Mouse (Mus musculus) megakaryocyte-erythroid progenitor cell, adult 5-6 weeks (primary cell): Measurements from ENCODE around the gene Srp14. TPM values are rescaled to one million over a fixed set of nuclear protein-coding genes. Genes with fewer than 3 reads are reported as not detected.

ENCODE experiments used
- ATAC-seq: replicated peaks from 2 replicates; pipeline ENCODE4 v1.8.0; 2016; ENCODE audit warnings: mild to moderate bottlenecking, inconsistent platforms; ENCODE audit not compliant: severe bottlenecking, poor library complexity, low FRiP score, low TSS enrichment
- total RNA-seq, 2 experiments: library from RNA; stranded (forward) in 1 of 2; stranded (reverse) in 1 of 2; fragments of 200-1000, 215-1000 nt in 1 of 2; fragments of >200 nt in 1 of 2; fragmentation: Nextera tagmentation in 1 of 2; gene quantifications; 2 replicates each; pipeline ENCODE4 v1.2.3; 2014 to 2017

The Srp14 gene
- total RNA-seq (2014; fragmentation: Nextera tagmentation) (137 and 155 TPM in 2 replicates), total RNA-seq (2017) (129 and 225 TPM in 2 replicates)

DNA sequence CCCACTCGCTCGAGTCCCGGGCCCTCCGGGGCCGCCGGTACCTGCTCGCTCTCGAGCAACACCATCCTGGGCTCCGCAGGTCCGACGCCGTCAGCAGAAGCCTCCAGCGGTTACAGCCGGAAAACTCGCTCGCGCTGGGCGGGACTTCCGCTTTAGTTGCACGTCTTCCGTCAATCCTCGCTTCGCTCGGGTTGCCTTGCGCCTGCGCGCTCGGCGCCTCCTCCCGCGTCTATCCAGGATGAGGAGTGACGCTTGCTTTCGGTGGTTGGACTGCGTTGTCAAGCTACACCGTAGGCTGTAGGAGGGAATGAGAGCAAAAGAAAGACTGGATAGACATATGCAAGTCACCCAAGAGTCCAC, at the start of gene Srp14:
Gene Srp14 (minus strand): TSS at position 162 of the 360 bp plus-strand sequence.
- peak; percentile 97 for ATAC-seq

DNA sequence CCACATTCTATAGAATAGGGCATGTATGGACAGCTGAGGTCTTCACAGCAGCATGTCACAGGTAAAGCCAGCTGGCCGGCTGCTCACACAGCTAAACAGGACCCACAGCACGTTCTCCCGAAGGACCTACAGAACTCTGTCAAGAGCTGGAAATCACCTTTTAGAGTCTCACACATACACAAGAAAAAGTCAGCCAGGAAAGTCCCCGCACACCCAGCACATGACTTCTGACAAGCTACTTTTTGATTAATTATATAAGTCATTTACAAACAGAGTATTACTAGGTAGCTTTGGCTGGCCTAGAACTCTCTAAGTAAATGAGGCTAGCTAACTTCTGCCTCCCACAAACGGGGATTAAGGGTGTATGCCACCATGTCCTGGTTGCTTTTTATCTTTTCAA, 47.0 kb upstream of the Srp14 start:
- ATAC-seq: no peak

DNA sequence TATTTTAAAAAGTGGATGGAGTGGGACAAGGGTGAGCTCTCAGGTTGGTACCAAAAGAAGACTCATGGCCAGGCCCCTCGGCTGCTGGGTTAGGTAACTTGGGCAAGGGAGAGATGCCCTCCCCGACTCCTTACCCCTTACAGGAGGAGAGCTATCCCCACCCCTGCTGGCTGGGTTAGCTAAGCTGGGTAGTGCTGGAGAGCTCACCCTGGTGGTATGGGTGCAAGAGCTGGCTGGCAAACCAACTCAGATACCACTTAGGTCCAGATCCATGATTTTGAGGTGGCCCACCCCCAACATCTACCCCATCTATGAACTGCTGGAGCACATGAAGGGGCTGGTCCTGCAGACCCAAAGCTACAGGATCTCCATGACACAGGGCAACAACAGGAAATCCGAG, 45.3 kb upstream of the Srp14 start:
- no peak for ATAC-seq

DNA sequence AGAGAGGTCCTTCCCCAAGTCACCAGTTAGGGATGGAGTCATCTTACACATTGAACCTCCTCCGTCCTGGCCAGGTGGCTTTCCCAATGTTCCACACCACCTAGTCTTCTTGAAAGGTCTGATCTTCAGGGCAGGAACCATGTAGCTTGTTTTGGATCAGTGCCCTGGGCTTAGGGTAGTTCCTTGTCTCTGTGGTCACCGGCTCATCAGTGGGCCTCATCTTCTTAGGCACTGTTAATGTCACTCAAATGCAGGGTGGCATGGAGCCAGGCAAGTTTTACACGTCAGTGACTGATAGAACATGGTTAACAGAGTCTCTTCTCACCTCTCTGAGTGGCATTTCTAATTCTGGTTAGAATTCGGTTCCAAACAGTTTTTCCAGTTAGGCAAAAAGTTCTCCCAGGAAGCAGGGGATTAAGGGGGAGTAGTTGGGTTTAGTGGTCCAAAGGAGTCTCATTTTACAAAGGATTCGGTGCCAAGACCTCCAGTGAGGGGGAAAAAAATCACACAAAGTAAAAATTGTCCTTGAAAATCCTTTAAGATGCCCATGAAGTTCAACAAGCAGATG, 43.7 kb upstream of the Srp14 start:
- 0 out of 2 replicates have a peak, but pooled peaks have one; percentile 40 for ATAC-seq

DNA sequence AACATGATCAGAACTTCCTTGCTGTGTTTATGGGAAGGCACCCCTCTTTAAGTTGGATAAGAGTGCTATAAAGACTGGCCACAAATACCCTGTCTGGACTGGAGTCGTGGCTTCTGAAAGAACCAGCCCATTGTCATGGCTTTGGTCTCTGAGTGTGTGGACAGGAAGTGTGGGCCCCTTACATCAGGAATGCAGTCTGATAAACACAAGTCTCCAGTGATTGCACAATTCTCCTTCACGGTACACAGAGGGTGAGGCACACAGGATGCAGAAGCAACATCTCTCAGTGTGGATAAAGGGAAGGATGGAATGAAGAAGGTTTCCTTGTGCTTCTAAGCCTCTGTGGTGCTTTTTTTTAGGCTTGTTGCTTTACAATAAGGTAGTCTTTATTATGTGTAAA, 42.8 kb upstream of the Srp14 start:
- ATAC-seq: no peak

DNA sequence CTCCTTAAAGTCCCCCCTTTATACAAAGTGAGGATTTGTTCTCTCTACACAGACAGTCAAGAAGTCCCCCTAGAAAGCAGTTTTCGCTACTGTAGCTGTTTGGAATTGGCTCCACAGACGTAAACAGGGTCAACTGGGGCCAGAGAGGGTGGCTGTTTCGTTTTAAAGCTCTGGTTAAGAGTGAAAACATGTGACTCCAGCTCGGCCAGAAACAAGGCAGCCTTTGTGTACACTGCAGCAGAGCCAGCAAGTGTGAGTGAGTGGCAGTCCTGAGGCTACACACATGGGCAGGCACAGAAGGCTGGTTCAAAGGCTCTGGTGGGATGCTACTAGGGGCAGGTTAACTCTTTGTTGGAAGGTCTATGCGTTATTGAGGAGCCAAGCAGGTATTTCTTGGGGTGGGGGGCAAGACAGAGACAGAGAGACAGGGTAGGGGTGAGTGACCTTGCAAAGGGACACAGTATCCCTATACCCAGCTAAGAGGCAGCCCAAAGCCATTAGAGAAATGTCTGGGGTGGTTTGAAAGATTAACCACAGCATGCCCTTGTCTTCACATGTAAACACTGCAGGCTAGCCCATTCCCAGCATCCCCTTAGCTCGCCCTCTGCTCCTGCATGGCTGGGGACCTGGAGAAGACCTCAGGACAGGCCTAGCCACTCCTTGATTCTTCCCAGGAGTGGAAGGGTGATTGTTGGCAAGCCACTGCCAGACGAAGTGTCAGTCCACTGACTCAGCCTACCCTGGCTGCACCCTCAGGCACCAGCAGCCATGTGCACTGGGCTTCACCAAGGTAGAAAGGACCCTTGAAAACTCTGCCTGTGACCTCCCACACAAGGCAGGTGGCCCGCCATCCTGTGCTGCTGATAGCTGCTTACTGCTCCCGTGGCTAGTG, 40.8 kb upstream of the Srp14 start:
- ATAC-seq: 0 out of 2 replicates have a peak, but pooled peaks have one; percentile 25

DNA sequence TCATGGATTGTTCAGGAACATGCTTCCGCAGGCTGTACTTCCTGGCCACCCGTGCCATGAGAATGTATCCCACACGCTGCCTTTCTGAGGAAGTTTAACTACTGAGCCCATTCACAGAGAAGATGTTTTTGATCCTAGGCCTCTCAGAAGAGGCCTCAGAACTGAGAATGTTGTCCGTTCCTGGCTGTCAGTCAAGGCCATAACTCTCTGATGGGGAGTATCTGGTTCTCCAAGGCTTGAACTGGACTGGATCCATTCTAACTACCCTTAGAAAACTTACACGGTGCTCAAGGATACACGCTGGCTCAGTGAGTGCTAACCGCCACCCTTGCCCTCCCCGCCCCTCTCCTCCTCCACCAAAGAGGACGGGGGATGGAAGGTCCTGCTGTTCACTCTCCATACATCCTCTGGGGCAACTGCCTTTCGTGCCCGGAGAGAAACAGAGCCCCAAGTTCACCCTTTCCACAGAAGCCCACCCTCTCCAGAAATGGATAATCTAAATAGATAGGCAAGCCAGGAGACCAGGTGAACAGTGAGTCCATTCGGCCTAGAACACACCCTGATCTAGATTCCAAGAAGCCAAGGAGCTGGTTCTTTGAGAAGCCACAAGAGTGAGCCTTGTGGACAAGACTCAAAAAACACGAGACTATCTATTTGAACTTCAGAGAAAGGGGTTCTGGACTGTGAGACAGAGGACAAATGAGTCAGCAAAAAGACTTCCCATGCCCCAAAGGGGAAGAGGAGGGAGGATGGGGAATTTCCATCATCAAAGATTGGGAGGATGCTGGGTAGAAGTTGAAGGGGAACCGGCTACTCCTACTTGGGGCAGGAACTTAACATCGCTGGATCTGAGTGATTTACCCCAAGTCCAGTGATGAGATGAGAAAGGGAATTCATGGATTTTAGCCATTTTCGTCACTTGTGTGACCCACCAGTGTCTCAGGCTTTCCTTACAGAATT, 33.2 kb upstream of the Srp14 start:
- ATAC-seq: no peak

DNA sequence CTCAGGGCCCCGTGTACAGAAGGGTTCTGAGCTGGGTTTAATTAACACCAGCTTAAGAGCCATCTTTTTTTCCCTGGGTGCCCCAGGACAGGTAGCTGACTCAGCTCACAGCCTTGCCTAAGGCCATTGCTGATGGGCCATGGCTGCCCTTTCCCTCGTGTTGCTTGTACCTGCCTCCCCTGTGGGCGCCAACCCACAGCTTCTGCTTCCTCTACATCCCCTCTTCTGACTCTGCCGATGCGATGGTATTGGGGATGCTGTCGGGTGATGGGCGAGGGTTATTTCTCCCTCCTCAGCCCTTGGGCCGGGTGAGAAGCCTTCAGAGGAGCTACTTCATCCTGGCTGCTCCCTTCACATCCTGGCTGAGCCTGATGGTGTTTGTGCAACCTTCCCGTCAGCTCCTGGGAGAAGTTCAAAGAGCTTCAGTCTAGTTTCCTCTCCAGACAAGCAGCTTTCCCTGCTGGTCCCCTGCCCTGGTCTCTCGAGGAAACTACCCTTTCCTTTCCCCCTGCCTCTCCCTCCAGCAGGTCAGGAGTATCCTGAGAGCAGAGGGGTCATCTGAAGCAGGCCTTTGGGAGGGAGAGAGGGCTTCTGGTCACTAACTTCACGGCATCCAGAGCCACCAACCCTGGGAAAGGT, 32.4 kb upstream of the Srp14 start:
- no peak for ATAC-seq

DNA sequence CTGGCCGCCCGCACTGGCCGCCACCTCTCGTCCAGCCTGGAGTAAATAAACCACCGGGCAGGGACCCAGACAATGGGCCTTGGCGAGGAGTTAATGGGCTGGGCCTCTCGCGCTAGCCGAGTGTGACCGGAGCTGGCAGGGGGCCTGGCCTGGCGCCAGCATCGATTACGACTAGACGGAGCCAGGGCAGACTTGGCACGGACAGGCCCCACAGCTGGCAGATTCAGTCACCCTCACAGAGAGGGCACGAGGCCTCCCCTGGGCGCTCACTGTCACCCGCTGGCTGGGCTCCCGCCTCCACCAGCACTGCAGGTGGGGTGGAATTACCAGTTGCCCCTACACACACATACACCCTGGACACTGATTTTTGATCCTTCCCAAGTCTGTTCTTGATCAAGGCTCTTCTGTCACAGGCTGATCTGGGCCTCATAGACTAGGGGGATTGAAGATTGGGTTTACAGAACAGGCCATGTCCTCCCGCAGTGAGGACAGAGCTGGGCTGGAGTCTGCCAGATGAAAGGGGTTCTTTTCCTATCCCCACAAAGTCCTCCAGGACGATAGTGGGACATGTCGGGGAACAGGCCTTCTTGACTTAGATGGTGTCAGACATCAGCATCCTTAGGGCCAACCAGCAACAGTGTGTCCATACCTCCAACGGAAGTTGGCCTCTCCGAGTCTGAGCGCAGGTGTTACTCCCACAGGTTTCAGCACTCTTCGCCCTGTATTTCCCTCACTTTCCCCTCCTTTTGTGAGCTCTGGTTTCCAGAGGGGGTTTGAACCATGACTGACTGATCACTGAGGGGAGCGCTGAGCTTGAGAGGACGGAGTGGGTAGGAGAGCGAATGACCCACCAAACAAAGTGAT, 31.2 kb upstream of the Srp14 start:
- ATAC-seq: 0 out of 2 replicates have a peak, but pooled peaks have one; percentile 16

DNA sequence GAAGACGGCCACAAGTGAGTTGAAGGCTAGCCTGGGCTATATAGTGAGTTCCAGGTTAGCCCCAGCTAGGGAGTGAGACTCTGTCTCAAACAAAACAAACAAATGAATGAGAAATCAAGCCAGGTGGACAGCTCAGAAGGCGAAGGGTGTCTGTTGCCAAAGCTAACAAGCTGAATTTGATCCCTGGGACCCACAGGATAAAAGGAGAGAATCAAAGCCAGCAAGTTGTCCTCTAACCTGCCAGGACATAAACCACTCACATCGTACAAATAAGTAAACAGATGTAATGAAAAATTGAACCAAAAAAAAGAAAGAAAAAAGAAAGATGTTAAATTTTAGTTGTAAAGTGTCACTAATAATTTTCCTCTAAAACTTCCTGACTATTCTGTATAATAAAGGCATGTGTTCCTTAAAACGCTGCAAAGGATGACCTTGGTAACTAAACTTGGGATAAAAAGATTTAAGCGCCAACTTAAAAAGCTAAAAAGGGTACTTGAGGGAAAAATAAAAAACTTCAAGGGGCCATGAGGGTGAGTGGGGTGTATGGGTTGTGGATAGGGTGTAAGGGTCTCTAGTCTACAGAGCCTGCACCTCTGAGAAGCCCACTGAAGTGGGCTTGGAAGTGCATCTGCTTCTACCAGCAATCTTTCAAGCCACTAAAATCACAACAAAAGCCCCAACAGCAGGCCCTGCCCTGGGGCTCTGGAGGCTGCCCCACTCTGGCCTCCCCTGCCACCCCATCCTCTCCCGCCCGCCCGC, 30.4 kb upstream of the Srp14 start:
- no peak for ATAC-seq

DNA sequence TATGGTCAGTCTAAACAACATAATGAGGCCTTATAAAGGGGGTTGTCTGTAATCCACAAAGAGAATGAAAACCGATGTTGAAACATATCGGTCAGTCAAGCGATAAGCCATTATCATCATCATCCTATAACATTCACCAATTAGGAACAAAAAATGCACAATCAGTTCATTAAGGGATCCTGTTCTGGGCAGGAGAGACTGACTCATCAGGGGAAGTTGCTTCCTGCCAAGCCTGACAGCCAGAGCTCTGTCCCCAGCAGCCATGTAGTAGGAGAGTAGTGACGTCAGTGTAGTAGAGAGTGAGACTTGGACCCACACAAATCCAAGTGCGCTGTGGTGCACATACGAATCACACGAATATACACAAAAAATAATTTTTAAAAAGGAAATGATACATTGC, 27.6 kb upstream of the Srp14 start:
- no peak for ATAC-seq

DNA sequence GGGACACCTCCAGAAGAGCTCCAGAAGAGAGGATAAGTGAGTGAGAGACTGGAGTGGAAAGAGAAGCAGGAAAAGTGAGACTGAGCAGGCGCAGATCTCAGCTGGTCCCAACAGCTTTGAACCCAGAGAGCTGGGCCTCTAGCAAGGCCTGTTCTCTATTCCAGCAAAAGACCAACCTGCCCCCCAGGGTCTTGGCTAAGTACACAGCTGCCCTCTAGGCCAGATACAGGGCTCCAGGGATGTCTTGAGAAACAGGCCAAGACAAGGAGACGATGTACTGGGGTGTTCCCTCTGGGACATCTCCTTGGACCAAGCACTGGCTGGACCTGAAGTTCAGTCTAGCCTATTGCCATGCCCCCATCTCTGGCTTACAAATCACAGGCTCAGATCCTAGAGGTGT, 20.7 kb upstream of the Srp14 start:
- no peak for ATAC-seq

DNA sequence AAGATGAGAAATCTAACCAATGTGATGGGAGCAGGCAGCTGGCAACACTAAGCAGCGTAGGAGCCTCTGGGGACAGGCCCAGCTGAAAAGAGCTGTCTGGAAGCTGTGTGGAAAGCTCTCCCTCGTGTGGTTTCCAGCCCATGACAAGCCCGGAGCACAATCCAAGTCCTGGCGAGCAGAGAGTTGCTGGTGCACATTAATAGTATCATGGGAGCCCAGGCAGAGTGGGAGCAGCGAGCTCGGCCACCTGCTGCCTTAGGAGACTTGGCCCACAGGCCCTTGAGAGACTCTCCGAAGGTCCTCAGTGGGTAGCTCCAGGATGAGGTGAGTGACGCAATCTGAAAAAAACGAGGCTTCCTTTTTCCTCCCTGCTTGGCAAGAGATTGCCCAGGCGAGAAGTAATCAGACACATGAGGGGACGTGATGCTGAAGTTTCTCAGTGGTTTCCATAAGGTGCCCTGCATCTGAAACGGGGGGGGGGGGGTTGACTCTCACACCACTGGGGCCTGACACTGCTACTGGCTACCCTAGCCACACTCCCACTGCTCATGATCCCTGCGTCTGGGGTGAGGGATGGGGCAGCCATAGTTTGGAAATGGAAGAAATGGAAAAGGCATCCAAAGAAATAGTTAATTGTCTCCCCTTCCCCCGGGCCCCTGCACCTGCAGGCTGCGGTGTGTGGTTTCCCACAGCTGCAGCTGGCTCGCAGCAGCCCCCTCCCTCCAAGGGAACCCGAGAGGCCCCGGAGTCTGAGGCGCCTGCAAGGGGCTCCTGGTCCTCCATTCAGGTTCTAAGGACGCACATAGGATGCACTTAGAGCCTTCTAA, 19.8 kb upstream of the Srp14 start:
- ATAC-seq: no peak

DNA sequence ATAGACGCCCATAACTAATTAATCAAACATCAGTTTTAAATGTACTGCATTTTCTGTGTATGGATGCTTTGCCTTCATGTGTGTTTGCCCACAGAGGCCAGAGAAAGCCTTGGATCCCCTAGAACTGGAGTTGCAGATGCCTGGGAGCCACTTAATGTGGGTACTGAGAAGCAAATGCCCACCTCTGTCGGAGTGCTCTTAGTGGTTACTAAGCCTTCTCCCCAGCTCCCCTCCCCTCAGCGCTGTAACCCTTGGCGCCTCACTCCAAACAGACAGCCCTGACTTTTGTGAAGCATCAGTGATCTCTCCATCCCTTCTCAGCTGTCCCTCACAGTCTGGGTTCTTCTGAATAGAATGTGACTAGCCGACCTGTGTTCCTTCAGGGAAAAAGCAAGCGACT, 19.0 kb upstream of the Srp14 start:
- ATAC-seq: no peak

DNA sequence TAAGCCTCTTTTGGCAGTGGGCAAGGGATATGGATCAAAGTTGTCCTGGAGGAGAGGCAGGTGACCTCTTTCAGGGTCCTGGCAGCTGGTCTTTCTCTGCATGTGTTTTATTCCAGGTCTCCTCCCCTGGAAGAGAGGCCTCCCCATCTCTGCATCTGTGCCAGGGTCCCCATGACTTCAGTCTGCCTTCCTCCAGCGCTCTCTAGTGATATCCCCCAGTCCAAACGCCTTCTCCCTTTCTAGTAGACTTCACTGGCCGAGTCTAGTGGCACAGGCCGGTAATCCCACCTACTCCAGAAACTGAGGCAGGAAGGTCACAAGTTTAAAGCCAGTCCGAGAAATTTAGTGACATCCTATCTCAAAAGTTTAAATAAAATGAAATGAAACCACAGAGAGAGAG, 18.4 kb upstream of the Srp14 start:
- ATAC-seq: no peak

DNA sequence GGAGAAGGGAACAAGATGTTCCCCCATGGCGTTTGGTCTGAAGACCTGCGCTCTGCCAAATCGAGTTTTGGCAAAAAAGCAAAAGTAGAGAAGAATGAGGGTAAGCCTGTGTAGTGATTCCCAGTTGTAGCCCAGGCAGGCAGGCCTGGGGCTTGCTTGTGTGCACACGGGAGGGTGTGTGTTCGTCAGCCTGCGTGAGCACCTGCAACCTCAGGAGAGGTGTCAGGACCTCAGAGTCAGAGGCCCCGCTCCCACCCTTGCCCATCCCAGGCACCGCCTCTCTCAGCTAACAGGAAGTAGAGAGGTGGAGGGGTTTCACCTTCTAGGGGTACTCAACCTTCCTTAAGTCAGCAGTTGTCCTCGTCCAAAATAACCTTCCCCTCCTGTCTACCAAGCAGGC, 15.5 kb upstream of the Srp14 start:
- ATAC-seq: no peak

DNA sequence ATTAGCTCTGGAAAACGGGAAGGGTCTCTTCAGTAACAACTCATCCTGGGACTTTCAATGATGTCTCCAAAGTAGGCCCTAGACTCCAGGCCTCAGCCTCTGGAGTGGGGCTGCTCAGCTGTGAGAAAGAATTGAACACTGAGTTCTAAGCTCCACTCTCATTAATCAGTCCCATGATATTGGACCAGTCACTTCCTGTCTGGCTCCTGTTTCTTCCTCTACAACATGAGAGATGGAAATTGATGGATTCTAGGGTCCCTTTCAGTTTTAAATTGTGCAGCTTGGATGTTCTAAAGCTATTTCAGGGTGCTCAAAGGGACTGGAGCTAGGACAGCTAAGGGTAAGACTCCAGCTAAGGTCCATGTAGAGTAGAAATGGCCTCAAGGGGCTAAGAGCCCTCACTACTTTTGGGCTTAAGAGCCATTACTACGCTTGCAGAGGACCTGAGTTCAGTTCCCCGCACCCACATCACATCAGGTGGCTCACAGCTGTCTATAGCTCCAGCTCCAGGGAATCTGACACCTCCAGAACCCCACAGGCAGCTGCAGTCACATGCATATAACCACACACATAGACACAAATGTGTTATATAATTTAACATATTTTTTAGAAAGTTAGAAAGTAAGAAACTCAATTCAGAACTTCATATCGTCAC, 12.4 kb upstream of the Srp14 start:
- ATAC-seq: no peak
